Mouse (Mus musculus) left cerebral cortex, postnatal 25 days (tissue): ENCODE data around the gene Lnp1. TPM values are rescaled to one million over a fixed set of nuclear protein-coding genes. Genes with fewer than 3 reads are reported as not detected.

Experiments used
- total RNA-seq, 2 experiments: library from RNA; stranded (reverse); gene quantifications; 2 replicates each; pipeline ENCODE4 v1.2.3; 2021

Gene Lnp1
- total RNA-seq, 2 experiments from 2014 or later: 1.8 to 4.4 TPM

Other genes with a start within 250 kb of the Lnp1 start
- gene Tfg, start 210.6 kb downstream of the Lnp1 start, total RNA-seq: 10 to 100 TPM; 55.1 to 56.9 TPM
- not detected for gene Adgrg7, start 132.2 kb downstream of the Lnp1 start, total RNA-seq
- 1 to 10 TPM; 1.8 to 2.8 TPM for gene Tmem45a, start 41.9 kb downstream of the Lnp1 start, total RNA-seq
- gene Tmem45a2, start 143.3 kb upstream of the Lnp1 start, total RNA-seq: not detected
- gene Tomm70a, start 193.6 kb upstream of the Lnp1 start, total RNA-seq: 100 to 1,000 TPM; 105 to 110 TPM
- gene Nit2, start 239.3 kb upstream of the Lnp1 start, total RNA-seq: 10 to 100 TPM; 14.8 to 16.3 TPM